Mouse (Mus musculus) heart, embryonic 15.5 days (tissue): ENCODE results near the gene Olfr1006. TPM values are rescaled to one million over a fixed set of nuclear protein-coding genes. Genes with fewer than 3 reads are reported as not detected.
"Not testable (repeated sequence)": the region's sequence is repeated elsewhere in the genome, so short reads cannot be mapped to it uniquely, and the experiment has no call there.

Experiments used
- ATAC-seq: fragments of 200-750 bp; cut with Nextera tagmentation; replicated peaks from 2 replicates; pipeline ENCODE4 v1.8.0; 2017; ENCODE audit warnings: low read depth, moderate TSS enrichment; ENCODE audit not compliant: insufficient number of reproducible peaks, insufficient read depth, low FRiP score
- H3K27ac ChIP-seq: fragments of 300-500 bp; sonication (generic); 2 replicates; pipeline ENCODE4 v1.5.1; 2015; ENCODE audit warnings: mild to moderate bottlenecking, inconsistent platforms
- H3K27me3 ChIP-seq: fragments of 300-500 bp; sonication (generic); 2 replicates; pipeline ENCODE4 v1.6.1; 2015; ENCODE audit warnings: inconsistent platforms
- H3K36me3 ChIP-seq: fragments of 300-500 bp; sonication (generic); 2 replicates; pipeline ENCODE4 v1.6.1; 2015; ENCODE audit warnings: mild to moderate bottlenecking, inconsistent platforms
- H3K4me1 ChIP-seq: fragments of 300-500 bp; sonication (generic); replicated peaks from 2 replicates; pipeline ENCODE4 v1.6.1; 2015; ENCODE audit warnings: inconsistent platforms
- H3K4me2 ChIP-seq: fragments of 300-500 bp; sonication (generic); 2 replicates; pipeline ENCODE4 v1.6.1; 2015; ENCODE audit warnings: inconsistent platforms, mild to moderate bottlenecking, moderate library complexity
- H3K4me3 ChIP-seq: fragments of 300-500 bp; sonication (generic); 2 replicates; pipeline ENCODE4 v1.5.1; 2015; ENCODE audit warnings: mild to moderate bottlenecking, inconsistent platforms
- H3K9ac ChIP-seq: fragments of 300-500 bp; sonication (generic); 2 replicates; pipeline ENCODE4 v1.6.1; 2015; ENCODE audit warnings: mild to moderate bottlenecking, inconsistent platforms
- H3K9me3 ChIP-seq: fragments of 300-500 bp; sonication (generic); replicated peaks from 2 replicates; pipeline ENCODE4 v1.6.1; 2016; ENCODE audit warnings: inconsistent platforms
- WGBS: fragments of 180-500 bp; shearing (Covaris S2); methylation state at CpG from one replicate; pipeline ENCODE4 v1.1.7; 2015; ENCODE audit warnings: mixed read lengths; 5-methylcytosine and 5-hydroxymethylcytosine counted together
- polyA plus RNA-seq: library from polyadenylated mRNA; unstranded; fragments of >200 nt; fragmentation: Nextera tagmentation; extraction: Ambion mirVana; gene quantifications from 2 replicates; pipeline ENCODE4 v1.2.1, GENCODE M21; 2015

The Olfr1006 gene
- polyA plus RNA-seq = not detected in 2 replicates

DNA sequence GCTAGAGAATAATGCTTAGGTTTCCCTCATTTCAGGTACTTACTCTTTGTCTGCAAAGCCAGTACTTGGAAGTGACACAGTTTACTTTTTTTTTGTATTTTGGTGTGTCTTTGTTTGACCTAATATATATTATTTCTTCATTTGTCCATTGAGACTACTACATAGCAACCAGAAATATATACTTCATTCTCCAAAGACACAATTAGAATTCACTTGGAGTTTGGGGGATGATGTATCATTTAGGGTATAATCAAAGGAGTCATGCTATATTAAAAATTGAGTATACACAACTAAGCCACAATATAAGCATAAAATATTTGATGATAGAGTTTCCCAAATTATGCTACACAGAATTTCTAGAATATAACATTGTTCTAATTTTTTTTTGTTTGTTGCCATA lies at the start of gene Olfr1006:
Gene Olfr1006, minus strand, starts transcription at position 101 of the 400 bp plus-strand sequence.
- Histone ChIP-seq H3K27me3 (no peaks in the 10 kb centered on the region), H3K4me2 (no peak within 1 kb of the TSS), H3K9ac (no peak within 1 kb of the TSS), H3K4me3 (no peak within 1 kb of the TSS), H3K9me3 (no peaks in the 10 kb centered on the region), H3K36me3 (no peaks in the 10 kb centered on the region), H3K4me1 (no peaks in the 10 kb centered on the region), H3K27ac (no peak within 1 kb of the TSS)
- no peak for ATAC-seq

DNA sequence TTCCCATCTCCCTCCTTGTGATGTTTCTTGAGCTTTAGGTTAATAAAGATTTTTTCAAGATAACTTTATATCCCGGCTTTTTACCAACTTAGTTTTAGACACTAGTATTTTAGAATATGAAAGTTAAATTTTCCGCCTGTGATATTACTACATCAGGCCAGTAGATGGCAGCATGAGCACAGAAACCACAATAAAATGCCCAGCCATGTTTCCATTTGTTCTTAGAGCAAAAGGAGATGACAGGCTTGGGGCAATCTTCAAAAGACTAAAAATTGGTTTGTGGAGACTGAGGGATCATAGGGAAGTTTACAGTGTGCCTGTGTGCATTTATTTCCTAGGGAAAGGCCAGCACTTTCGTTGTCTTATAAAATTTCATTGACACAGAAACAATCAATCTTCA lies 47.2 kb upstream of the Olfr1006 start:
- Histone ChIP-seq H3K4me2 (no peak overlapping the region), H3K4me1 (no peaks in the 10 kb centered on the region), H3K9ac (no peak overlapping the region), H3K4me3 (no peak overlapping the region), H3K9me3 (no peaks in the 10 kb centered on the region), H3K27me3 (no peaks in the 10 kb centered on the region), H3K27ac (no peak overlapping the region), H3K36me3 (no peaks in the 10 kb centered on the region)
- WGBS = 13% methylated on average over 3 of the region's 3 CpGs
- no peak for ATAC-seq

DNA sequence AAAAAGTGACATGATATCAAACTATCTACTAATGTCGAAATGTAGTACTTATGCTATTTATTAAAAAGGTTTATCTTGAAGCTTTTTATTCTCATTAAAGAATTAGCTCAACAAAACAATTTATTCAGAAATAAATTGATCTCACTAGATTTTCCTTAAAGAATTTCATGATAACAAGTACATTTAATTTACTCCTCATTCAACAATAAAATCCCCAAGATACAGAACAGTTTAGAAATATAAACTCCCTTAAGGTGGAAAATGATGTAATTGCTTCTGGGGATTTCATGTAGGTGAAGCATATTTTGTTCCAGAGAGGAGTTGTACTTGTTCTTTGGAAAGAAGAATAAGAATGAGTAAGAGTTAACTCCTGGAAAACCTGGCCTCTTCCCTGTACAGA lies 36.6 kb upstream of the Olfr1006 start, which contains the start of gene Olfr1009:
Gene Olfr1009, plus strand, starts transcription at position 301 of the 400 bp plus-strand sequence.
- WGBS = 86% methylated on average over 1 of the region's 1 CpGs
- no peak for ATAC-seq
- H3K4me1 ChIP-seq = no peaks in the 10 kb centered on the region
- H3K4me2 ChIP-seq = no peak within 1 kb of the TSS
- H3K4me3 ChIP-seq = no peak within 1 kb of the TSS
- H3K9me3 ChIP-seq = no peaks in the 10 kb centered on the region
- no peak within 1 kb of the TSS for H3K9ac ChIP-seq
- no peaks in the 10 kb centered on the region for H3K36me3 ChIP-seq
- no peak within 1 kb of the TSS for H3K27ac ChIP-seq
- no peaks in the 10 kb centered on the region for H3K27me3 ChIP-seq

- no peak overlapping the region for H3K9ac ChIP-seq
- 12% methylated on average over 1 of the region's 1 CpGs for WGBS
- no peaks in the 10 kb centered on the region for H3K27me3 ChIP-seq
- H3K4me3 ChIP-seq = no peak overlapping the region
- H3K9me3 ChIP-seq = no peaks in the 10 kb centered on the region
- H3K4me2 ChIP-seq = no peak overlapping the region
- no peaks in the 10 kb centered on the region for H3K4me1 ChIP-seq
- ATAC-seq = no peak
- no peak overlapping the region for H3K27ac ChIP-seq
- H3K36me3 ChIP-seq = no peaks in the 10 kb centered on the region
Measured at GRCm38 (mm10) chr2:85711159-85711558, 32.6 kb upstream of the Olfr1006 start.

DNA sequence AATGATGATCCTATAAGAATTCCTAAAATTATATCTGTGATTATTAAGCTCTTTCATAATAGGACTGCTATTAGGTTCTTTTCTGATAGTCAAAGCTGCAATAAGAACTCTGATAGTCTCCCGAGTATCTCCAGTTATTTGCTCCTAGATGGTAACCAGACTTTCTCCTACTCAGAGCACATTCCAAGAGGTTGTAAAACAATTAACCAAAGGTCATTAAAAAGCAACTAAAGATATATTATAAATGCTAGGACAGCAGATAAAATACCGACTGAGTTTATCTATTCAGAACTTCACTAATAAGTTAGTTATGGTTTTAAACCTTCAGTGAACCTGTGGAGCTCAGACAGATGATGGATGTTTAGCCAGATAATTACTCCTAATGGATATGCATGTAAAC lies 32.1 kb upstream of the Olfr1006 start:
- H3K9me3 ChIP-seq, ATAC-seq, H3K4me1 ChIP-seq, H3K36me3 ChIP-seq, H3K4me2 ChIP-seq, H3K9ac ChIP-seq, H3K27me3 ChIP-seq, H3K27ac ChIP-seq, H3K4me3 ChIP-seq: not testable (repeated sequence)
- WGBS = 57% methylated on average over 2 of the region's 2 CpGs

DNA sequence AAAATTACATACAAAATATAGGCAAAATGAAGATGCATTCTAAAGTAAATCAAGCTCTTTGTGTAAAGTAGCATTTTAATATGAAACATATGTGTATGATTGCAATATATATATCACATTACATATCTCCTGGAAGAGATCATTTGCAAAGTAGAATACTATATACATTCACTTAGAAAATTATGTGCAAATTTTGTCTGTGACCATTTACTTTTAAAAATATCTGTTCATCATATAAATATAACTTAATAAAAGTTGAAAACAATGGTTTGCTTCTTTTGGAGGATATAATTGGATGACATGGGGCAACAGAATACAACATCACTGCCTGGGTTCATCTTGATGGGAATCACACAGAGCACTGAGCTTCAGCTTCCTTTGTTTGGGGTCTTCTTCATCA lies 10.6 kb upstream of the Olfr1006 start, which contains the start of gene Olfr1008:
Gene Olfr1008, plus strand, starts transcription at position 301 of the 400 bp plus-strand sequence.
- no peak for ATAC-seq
- no peak within 1 kb of the TSS for H3K4me3 ChIP-seq
- no peaks in the 10 kb centered on the region for H3K27me3 ChIP-seq
- H3K4me1 ChIP-seq = no peaks in the 10 kb centered on the region
- H3K9me3 ChIP-seq = 0 out of 2 replicates have a peak, but pooled peaks cover 3% of the 10 kb centered on the region
- no peak within 1 kb of the TSS for H3K9ac ChIP-seq
- H3K4me2 ChIP-seq = no peak within 1 kb of the TSS
- no peaks in the 10 kb centered on the region for H3K36me3 ChIP-seq
- no peak within 1 kb of the TSS for H3K27ac ChIP-seq

DNA sequence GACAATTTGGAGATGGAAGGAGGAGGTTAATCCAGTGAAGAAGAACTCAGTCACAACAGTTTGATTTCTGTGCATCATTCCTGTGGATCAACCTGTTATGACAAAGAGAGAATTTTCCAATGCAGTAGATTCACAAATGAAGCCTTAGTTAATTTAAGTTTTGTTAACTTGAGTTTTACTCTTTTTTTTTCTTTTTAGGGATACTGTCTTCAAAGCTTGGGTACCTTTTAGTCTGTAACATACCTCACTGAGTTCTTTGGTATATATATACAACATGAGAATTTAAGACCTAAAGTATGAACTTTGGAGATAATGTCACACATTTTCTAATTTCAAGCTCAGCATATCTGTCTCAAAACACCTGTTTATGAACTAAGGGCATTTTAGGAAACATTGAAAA lies 14.2 kb downstream of the Olfr1006 start, which contains the start of gene Olfr154:
Gene Olfr154, minus strand, starts transcription at position 101 of the 400 bp plus-strand sequence.
- not testable (repeated sequence) for H3K4me2 ChIP-seq, H3K9me3 ChIP-seq, H3K4me1 ChIP-seq, H3K9ac ChIP-seq, H3K4me3 ChIP-seq, H3K27me3 ChIP-seq, H3K27ac ChIP-seq, ATAC-seq, H3K36me3 ChIP-seq

GRCm38 (mm10) chr2:85650604-85651003 lies 28.0 kb downstream of the Olfr1006 start, which contains the start of gene Olfr1002:
Gene Olfr1002, minus strand, starts transcription at chr2:85650704.
- H3K27ac ChIP-seq = no peak within 1 kb of the TSS
- H3K36me3 ChIP-seq = no peaks in the 10 kb centered on the region
- no peaks in the 10 kb centered on the region for H3K27me3 ChIP-seq
- ATAC-seq = no peak
- no peaks in the 10 kb centered on the region for H3K4me1 ChIP-seq
- no peaks in the 10 kb centered on the region for H3K9me3 ChIP-seq
- no peak within 1 kb of the TSS for H3K9ac ChIP-seq
- no peak within 1 kb of the TSS for H3K4me2 ChIP-seq
- 91% methylated on average over 1 of the region's 1 CpGs for WGBS
- no peak within 1 kb of the TSS for H3K4me3 ChIP-seq

Other genes starting within 250 kb of the Olfr1006 start
- not detected in 2 replicates for gene Olfr994, start 242.3 kb downstream of the Olfr1006 start, polyA plus RNA-seq
- not detected in 2 replicates for gene Olfr995, start 235.1 kb downstream of the Olfr1006 start, polyA plus RNA-seq
- 0.15 and 0.29 TPM in 2 replicates for gene 4833423E24Rik, start 159.7 kb downstream of the Olfr1006 start, polyA plus RNA-seq
- not detected in 2 replicates for gene Olfr996, start 99.6 kb downstream of the Olfr1006 start, polyA plus RNA-seq
- not detected in 2 replicates for gene Olfr998, start 89.8 kb downstream of the Olfr1006 start, polyA plus RNA-seq
- not detected in 2 replicates for gene Olfr1000, start 66.9 kb downstream of the Olfr1006 start, polyA plus RNA-seq
- gene Olfr1002, start 28.1 kb downstream of the Olfr1006 start, polyA plus RNA-seq = not detected in 2 replicates
- gene Olfr154, start 14.3 kb downstream of the Olfr1006 start, polyA plus RNA-seq = not detected in 2 replicates
- gene Olfr1008, start 10.7 kb upstream of the Olfr1006 start, polyA plus RNA-seq = not detected in 2 replicates
- not detected in 2 replicates for gene Olfr1009, start 36.7 kb upstream of the Olfr1006 start, polyA plus RNA-seq
- not detected in 2 replicates for gene Olfr1012, start 84.0 kb upstream of the Olfr1006 start, polyA plus RNA-seq
- gene Olfr1013, start 88.3 kb upstream of the Olfr1006 start, polyA plus RNA-seq = not detected in 2 replicates
- not detected in 2 replicates for gene Olfr1014, start 93.9 kb upstream of the Olfr1006 start, polyA plus RNA-seq
- gene Olfr1015, start 103.2 kb upstream of the Olfr1006 start, polyA plus RNA-seq = not detected in 2 replicates
- not detected in 2 replicates for gene Olfr1016, start 123.8 kb upstream of the Olfr1006 start, polyA plus RNA-seq
- not detected in 2 replicates for gene Olfr1018, start 139.7 kb upstream of the Olfr1006 start, polyA plus RNA-seq
- not detected in 2 replicates for gene Olfr1019, start 166.7 kb upstream of the Olfr1006 start, polyA plus RNA-seq
- gene Olfr1020, start 168.3 kb upstream of the Olfr1006 start, polyA plus RNA-seq = not detected in 2 replicates
- gene Olfr1022, start 189.8 kb upstream of the Olfr1006 start, polyA plus RNA-seq = not detected in 2 replicates
- gene Olfr1023, start 206.9 kb upstream of the Olfr1006 start, polyA plus RNA-seq = not detected in 2 replicates
- gene Olfr1024, start 226.3 kb upstream of the Olfr1006 start, polyA plus RNA-seq = not detected in 2 replicates
- not detected in 2 replicates for gene Olfr1025-ps1, start 236.4 kb upstream of the Olfr1006 start, polyA plus RNA-seq
- gene Olfr1026, start 242.8 kb upstream of the Olfr1006 start, polyA plus RNA-seq = not detected in 2 replicates